13 mouse cellular contexts compared by ENCODE assay signal in the genomic region with DNA sequence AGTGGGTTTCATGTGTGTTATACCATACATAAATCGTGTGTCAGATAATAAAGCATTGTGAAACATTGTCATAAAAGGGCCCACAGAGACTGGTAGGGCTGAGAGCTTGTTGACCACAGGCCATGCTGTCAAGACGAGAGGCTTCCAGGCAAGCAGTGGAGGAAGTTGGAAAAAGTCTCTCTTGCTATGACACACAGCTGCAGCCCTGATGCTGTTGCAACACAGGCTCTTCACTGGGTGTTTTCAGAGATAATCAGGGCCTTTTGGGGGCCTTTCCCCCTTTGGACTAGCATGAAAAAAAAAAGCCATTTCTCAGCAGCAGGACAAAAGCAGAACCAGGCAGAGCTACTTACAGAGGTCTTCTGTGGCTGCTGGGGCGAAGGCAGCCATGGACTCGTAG. TPM values are rescaled to one million over a fixed set of nuclear protein-coding genes. Genes with fewer than 3 reads are reported as not detected.
A peak's percentile ranks its signal among the peaks of the same experiment; 100 is the strongest.
DNase-seq lines count a peak whose midpoint lies in the region.
"Had no signal": no experiment of that assay in that cellular context is flagged by ENCODE, and none has a peak within 500 bp of the region (broad histone marks: within the 10 kb centered on the region; RNA-seq: fewer than 3 reads in every experiment).

No protein-coding gene starts in this region.

- DNase-seq in heart, adult 9 months (ENCODE audit: low spot score in 2 of 2): peak; percentile 14 to 61
- DNase-seq in heart, postnatal 14 days: no peak
- peak; percentile 23 for DNase-seq in A20 (ENCODE audit: low read depth, low spot score)
- DNase-seq in lung, postnatal 4 days: peak; percentile 29 to 52
- no peak for DNase-seq in cerebellum, adult 11-12 months
- no peak for DNase-seq in c-Kit-positive CD71-positive TER-119-positive erythroid progenitor cells, embryonic 14.5 days (ENCODE audit: low spot score)
- no peak for DNase-seq in adrenal gland, adult 2 months
- DNase-seq: cerebellum, postnatal 36 days; lung, embryonic 14.5 days; retina, postnatal 1 day had no signal

- H3K27ac ChIP-seq in brown adipose tissue, adult 24 weeks (replicated peaks; ENCODE audit: low read depth, low read length): peak overlapping the region; percentile 57
- H3K27ac ChIP-seq: embryonic facial prominence, embryonic 13.5 days; forebrain, embryonic 10.5 days had no signal

- no peaks in the 10 kb centered on the region for H3K4me1 ChIP-seq in brown adipose tissue, adult 24 weeks (ENCODE audit: control insufficient read depth, insufficient read depth, insufficient read length, low read length)
- H3K4me1 ChIP-seq: embryonic facial prominence, embryonic 13.5 days had no signal

- no peak overlapping the region for H3K4me3 ChIP-seq in brown adipose tissue, adult 24 weeks (ENCODE audit: insufficient read depth, low read depth, low read length)
- H3K4me3 ChIP-seq: embryonic facial prominence, embryonic 13.5 days; forebrain, embryonic 10.5 days had no signal

- intact Hi-C loops in heart, postnatal 14 days (cut with DNase I): no loop called here

RNA-seq across cellular contexts. Expression of a gene that starts 57.4 kb away (rescaled TPM):
- total RNA-seq in heart, postnatal 14 days (2021): 10 to 100 TPM; 88.2 to 90.8 TPM
- polyA plus RNA-seq in brown adipose tissue, adult 24 weeks (2012; ENCODE audit: insufficient read depth, insufficient read length, missing spikeins): 70.2 and 87.9 TPM in 2 replicates
- 100 to 1,000 TPM; 144 to 171 TPM for total RNA-seq in adrenal gland, adult 2 months (2021)
- polyA plus RNA-seq in adrenal gland, adult 2 months (2012; rRNA removed): 23.2 and 29.6 TPM in 2 replicates

Comparison
In these comparisons a context has a peak if more than half of its experiments do, and no peak if none do; other contexts are left out.
1. DNase-seq: peak in heart, adult 9 months (2 of 2), A20 (single experiment) and lung, postnatal 4 days (2 of 2); none in heart, postnatal 14 days (0 of 2), cerebellum, adult 11-12 months (single experiment), c-Kit-positive CD71-positive TER-119-positive erythroid progenitor cells, embryonic 14.5 days (single experiment) and adrenal gland, adult 2 months (single experiment).